Mouse (Mus musculus): ENCODE measurements at regions not wholly inside any gene's neighbourhood (a gene's known extent, or its start where the extent isn't known, plus 50 kb on each side); places are given as distances from the start of the nearest gene placed in this dataset.
A peak's percentile ranks its signal among the peaks of the same experiment; 100 is the strongest.

DNA sequence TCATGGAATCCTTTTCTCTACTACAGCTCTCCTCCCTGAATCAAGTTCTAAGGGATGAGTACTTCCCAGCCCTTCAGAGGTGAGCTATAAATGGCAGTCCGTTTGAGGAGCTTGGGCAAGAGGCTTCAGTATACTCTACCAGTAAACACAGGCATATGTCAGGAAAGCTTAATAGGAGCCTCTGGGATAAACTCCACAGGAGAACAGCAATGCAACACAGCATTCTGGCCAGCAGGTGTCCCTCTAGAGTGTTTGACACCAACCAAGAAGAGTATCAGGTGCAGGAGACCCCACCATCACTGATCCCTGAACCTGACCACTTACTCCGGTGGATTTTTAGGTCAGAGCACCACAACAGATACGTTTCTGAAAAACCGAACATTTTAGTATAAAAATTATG, 178.0 kb upstream of the Klf14 start:
- TF ChIP-seq POLR2A (IDR thresholded peaks at IDR 0.05; ENCODE audit: borderline replicate concordance, extremely low read depth, low read depth, low read length) (no peak), CTCF (IDR thresholded peaks at IDR 0.05; ENCODE audit: insufficient read depth, low read length) (peak; percentile 54)

Data from lung, adult 2 months (tissue).